ENCODE assay signal across 19 mouse cellular contexts in the genomic region with DNA sequence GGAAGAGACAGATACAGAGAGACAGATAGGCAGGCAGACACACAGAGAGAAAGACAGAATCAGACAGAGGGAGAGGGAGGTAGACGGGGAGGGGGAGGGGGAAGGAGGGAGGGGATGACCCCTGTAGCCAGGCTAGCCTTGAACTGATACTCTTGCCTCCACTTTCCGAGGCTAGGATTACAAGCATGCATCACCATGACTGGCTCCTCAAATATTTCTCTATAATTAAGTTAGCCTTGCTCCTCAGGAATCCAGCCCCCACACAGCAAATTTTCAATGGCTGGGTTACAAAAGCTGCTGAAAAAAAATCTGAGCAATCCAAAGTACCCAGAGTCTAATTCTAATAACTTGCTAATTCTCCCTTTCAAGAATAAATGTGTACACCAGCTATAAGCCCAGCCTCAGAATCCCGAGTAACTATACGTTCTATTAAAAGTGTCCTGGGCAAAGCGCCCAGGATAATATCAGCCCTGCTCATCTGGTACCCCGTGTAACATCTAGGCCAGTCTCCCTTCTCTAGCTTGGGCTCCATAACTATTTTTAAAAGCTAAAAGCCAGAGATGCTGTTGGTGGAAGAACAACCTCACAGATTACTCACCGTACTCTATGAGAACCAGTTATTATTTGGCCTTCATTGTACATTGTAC. TPM values are rescaled to one million over a fixed set of nuclear protein-coding genes. Genes with fewer than 3 reads are reported as not detected.
DNase-seq lines count a peak whose midpoint lies in the region; ATAC-seq and TF ChIP-seq lines count a peak whose summit lies in the region.
"Had no signal": no experiment of that assay in that cellular context is flagged by ENCODE, and none has a peak within 500 bp of the region (broad histone marks: within the 10 kb centered on the region; RNA-seq: fewer than 3 reads in every experiment).

No protein-coding gene starts in this region.

- H3K9me3 ChIP-seq in heart, embryonic 15.5 days (replicated peaks): no peaks in the 10 kb centered on the region
- H3K9me3 ChIP-seq in intestine, embryonic 16.5 days (ENCODE audit: control insufficient read depth, low read length): no peaks in the 10 kb centered on the region
- H3K9me3 ChIP-seq: hindbrain, embryonic 15.5 days; intestine, embryonic 15.5 days; kidney, embryonic 15.5 days had no signal

- no peak overlapping the region for H3K9ac ChIP-seq in heart, embryonic 15.5 days
- no peak overlapping the region for H3K9ac ChIP-seq in intestine, embryonic 16.5 days (ENCODE audit: low read depth, low read length)
- H3K9ac ChIP-seq: hindbrain, embryonic 15.5 days; intestine, embryonic 15.5 days; kidney, embryonic 15.5 days; limb, embryonic 13.5 days; liver, embryonic 14.5 days had no signal

- ATAC-seq in heart, embryonic 15.5 days (replicated peaks; ENCODE audit: insufficient number of reproducible peaks, insufficient read depth, low FRiP score, low read depth): 0 out of 2 replicates have a peak, but pooled peaks have one; percentile 31
- no peak for ATAC-seq in intestine, embryonic 16.5 days
- ATAC-seq: intestine, embryonic 15.5 days had no signal

- no peak for TF ChIP-seq CTCF in brain, embryonic 14.5 days (IDR thresholded peaks at IDR 0.05; ENCODE audit: borderline replicate concordance, extremely low read depth, insufficient read depth, insufficient read length)
- TF ChIP-seq CTCF in embryonic fibroblast, embryonic 13.5 days (IDR thresholded peaks at IDR 0.05; ENCODE audit: borderline replicate concordance, insufficient read depth, low read length): no peak

- H3K36me3 ChIP-seq in heart, embryonic 15.5 days: peaks cover 20% of the 10 kb centered on the region
- H3K36me3 ChIP-seq in intestine, embryonic 16.5 days (ENCODE audit: control insufficient read depth, insufficient read depth, low read length): no peaks in the 10 kb centered on the region

- no peak for TF ChIP-seq POLR2A in brain, embryonic 14.5 days (IDR thresholded peaks at IDR 0.05; ENCODE audit: borderline replicate concordance, extremely low read depth, insufficient read depth, insufficient read length, poor library complexity, severe bottlenecking)
- TF ChIP-seq POLR2A in embryonic fibroblast, embryonic 13.5 days (IDR thresholded peaks at IDR 0.05; ENCODE audit: low read depth, low read length): no peak

- no peak for DNase-seq in heart, postnatal 14 days
- peak; percentile 69 for DNase-seq in Muller cell, postnatal 12 days (ENCODE audit: inconsistent ontology term)
- DNase-seq in brain, embryonic 14.5 days (ENCODE audit: low read depth): peak; percentile 4
- DNase-seq in lung, postnatal 14 days: no peak
- DNase-seq: adrenal gland, postnatal 14 days; cerebellum, adult 2 months; cerebellum, postnatal 36 days; gastrocnemius, postnatal 25 days; heart, postnatal 10 days; midbrain, embryonic 14.5 days; thymus, postnatal 36 days had no signal

- intact Hi-C loops in heart, postnatal 14 days (cut with DNase I): no loop called here

- peak overlapping the region; percentile 84 for H3K27ac ChIP-seq in heart, embryonic 15.5 days
- H3K27ac ChIP-seq in embryonic fibroblast, embryonic 13.5 days (ENCODE audit: insufficient read depth, low read length): peak overlapping the region; percentile 93
- no peak overlapping the region for H3K27ac ChIP-seq in intestine, embryonic 16.5 days (ENCODE audit: low read length)
- H3K27ac ChIP-seq: hindbrain, embryonic 15.5 days; intestine, embryonic 15.5 days; kidney, embryonic 15.5 days; limb, embryonic 13.5 days; liver, embryonic 14.5 days had no signal

- H3K27me3 ChIP-seq in heart, embryonic 15.5 days: no peaks in the 10 kb centered on the region
- H3K27me3 ChIP-seq in intestine, embryonic 16.5 days (replicated peaks; ENCODE audit: control insufficient read depth, insufficient read depth, low read length): no peaks in the 10 kb centered on the region
- H3K27me3 ChIP-seq: hindbrain, embryonic 15.5 days; intestine, embryonic 15.5 days; kidney, embryonic 15.5 days; limb, embryonic 13.5 days had no signal

- no peak overlapping the region for H3K4me2 ChIP-seq in heart, embryonic 15.5 days
- H3K4me2 ChIP-seq in intestine, embryonic 16.5 days (ENCODE audit: low read depth, low read length): no peak overlapping the region
- H3K4me2 ChIP-seq: hindbrain, embryonic 15.5 days; intestine, embryonic 15.5 days; kidney, embryonic 15.5 days; limb, embryonic 13.5 days had no signal

- WGBS in heart, embryonic 15.5 days: 26% methylated on average over 7 of the region's 7 CpGs
- 67% methylated on average over 7 of the region's 7 CpGs for WGBS in intestine, embryonic 16.5 days

- H3K4me3 ChIP-seq in heart, embryonic 15.5 days: no peak overlapping the region
- H3K4me3 ChIP-seq in embryonic fibroblast, embryonic 13.5 days (ENCODE audit: insufficient read depth, low read length): no peak overlapping the region
- no peak overlapping the region for H3K4me3 ChIP-seq in intestine, embryonic 16.5 days (ENCODE audit: low read length)
- H3K4me3 ChIP-seq: hindbrain, embryonic 15.5 days; intestine, embryonic 15.5 days; kidney, embryonic 15.5 days; limb, embryonic 13.5 days had no signal

- H3K4me1 ChIP-seq in heart, embryonic 15.5 days (replicated peaks): peaks cover 20% of the 10 kb centered on the region
- H3K4me1 ChIP-seq in embryonic fibroblast, embryonic 13.5 days (ENCODE audit: control insufficient read depth, insufficient read depth, low read length): peaks cover 7% of the 10 kb centered on the region
- no peaks in the 10 kb centered on the region for H3K4me1 ChIP-seq in intestine, embryonic 16.5 days (ENCODE audit: control insufficient read depth, insufficient read depth, low read length)
- H3K4me1 ChIP-seq: hindbrain, embryonic 15.5 days; intestine, embryonic 15.5 days; kidney, embryonic 15.5 days; limb, embryonic 13.5 days had no signal

RNA-seq across cellular contexts. Expression of a gene that starts 37.5 kb away (rescaled TPM):
- polyA plus RNA-seq in heart, embryonic 15.5 days (2015; fragmentation: Nextera tagmentation; extraction: Ambion mirVana): 30.7 and 39.3 TPM in 2 replicates
- 10 to 100 TPM; 49.4 to 58.5 TPM for total RNA-seq in heart, postnatal 14 days (2021)
- polyA plus RNA-seq in brain, embryonic 14.5 days (2012; rRNA removed): 26.1 and 26.9 TPM in 2 replicates
- polyA plus RNA-seq in embryonic fibroblast, embryonic 13.5 days (2011; ENCODE audit: insufficient read length, low read depth, missing spikeins): 27.9 and 49.1 TPM in 2 replicates
- polyA plus RNA-seq in intestine, embryonic 16.5 days (2015; fragmentation: Nextera tagmentation; extraction: Ambion mirVana): 18.3 and 24.2 TPM in 2 replicates

Comparison
In these comparisons a context has a peak if more than half of its experiments do, and no peak if none do; other contexts are left out.
1. DNase-seq: peak in Muller cell, postnatal 12 days (single experiment) and brain, embryonic 14.5 days (single experiment); none in heart, postnatal 14 days (0 of 2) and lung, postnatal 14 days (single experiment).